Mouse (Mus musculus) spleen, adult 2 months (tissue): ENCODE results near the gene Rreb1.

Source experiments
- CTCF ChIP-seq: fragments of 200-500 bp; IDR thresholded peaks from 2 replicates; pipeline ENCODE4 v1.5.1; 2011; ENCODE audit warnings: mild to moderate bottlenecking, inconsistent platforms; ENCODE audit not compliant: insufficient read depth, insufficient read length, insufficient replicate concordance; ENCODE audit errors: extremely low read depth
- POLR2A ChIP-seq: fragments of 200-500 bp; IDR thresholded peaks from 2 replicates; pipeline ENCODE4 v1.6.1; 2011; ENCODE audit warnings: low read depth, low read length, inconsistent platforms

DNA sequence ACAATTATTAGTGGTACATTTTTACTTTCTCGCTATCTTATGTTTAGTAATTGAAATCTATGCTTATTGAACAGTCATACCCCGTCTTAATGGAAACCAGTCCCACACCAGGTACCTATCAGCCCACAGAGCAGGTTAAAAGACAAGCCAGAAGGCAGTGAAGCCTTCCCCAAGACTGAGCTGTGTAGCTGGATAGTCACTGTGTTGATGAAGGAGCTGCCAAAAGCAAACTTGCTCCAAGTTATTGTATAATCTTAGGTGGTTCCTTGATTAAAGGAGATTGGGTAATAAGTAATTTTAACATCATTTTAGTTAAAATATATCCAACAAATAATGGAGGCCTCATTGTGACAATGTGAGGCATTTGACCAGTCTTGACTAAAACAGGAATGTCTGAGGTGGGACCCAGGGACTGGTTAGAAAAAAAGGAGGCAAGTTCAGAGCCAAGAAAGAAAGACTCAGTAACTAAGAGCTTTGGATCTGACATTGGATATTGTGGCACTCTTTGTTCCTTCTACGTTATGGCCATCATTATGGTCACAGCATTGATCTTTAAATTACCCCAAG, 141.6 kb downstream of the Rreb1 start:
- TF ChIP-seq CTCF (no peak), POLR2A (no peak)
